Mouse (Mus musculus) c-Kit-positive CD71-negative TER-119-negative erythroid progenitor cells, embryonic 14.5 days (primary cell): ENCODE measurements around the gene Hmga1.

Source experiments
- DNase-seq: peaks from one replicate; pipeline ENCODE4 v3.0.0-alpha.2; 2013; ENCODE audit warnings: low read depth

Hmga1 gene

DNA sequence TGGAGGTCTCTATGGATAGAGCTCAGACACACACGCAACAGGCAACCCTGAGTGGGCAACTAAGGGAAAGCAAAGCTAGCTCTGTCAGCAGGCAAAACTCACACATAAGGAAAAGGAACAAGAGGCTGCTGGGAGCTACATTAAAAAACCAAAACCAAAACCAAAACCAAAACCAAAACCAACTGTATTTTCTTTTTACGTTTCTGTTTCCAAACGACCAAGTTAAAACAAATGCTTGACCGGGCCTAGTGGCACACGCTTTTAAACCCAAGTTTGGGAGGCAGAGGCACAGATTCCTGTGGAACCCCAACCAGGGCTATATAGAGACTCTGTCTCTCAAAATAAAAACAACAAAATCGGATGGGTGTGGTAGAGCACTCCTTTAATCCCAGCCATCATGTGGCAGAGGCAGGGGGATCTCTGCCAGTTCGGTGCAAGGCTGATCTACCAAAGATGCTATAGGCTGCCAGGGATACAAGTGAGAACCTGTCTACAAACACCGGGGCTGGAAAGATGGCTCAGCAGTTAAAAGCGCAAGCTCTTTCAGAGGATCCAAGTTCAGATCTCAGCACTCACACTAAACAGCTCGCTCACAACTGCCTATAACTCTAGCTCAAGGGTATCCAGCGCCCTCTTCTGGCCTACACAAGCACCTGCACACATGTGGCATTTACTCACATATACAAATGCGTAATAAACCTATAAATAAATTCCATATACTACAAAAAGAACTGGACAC is 35.7 kb downstream of the Hmga1 start:
- DNase-seq = no peak

DNA sequence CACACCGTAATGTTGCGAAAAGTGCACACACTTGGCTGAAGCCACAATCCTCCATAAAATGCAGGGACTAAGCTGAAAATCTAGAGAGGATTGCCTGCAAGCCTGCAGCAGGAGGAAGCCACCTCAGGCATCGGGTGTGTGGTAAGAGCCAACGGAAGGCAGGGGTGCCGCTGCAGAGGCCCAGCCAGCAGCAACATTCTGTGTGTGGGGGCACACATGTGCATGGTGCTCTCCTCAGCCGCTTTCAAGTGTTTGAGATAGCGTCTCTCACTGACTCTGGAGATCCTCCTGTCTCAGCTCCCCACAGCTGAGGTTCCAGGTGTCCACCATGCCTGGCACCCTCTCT is 36.2 kb downstream of the Hmga1 start:
- no peak for DNase-seq

DNA sequence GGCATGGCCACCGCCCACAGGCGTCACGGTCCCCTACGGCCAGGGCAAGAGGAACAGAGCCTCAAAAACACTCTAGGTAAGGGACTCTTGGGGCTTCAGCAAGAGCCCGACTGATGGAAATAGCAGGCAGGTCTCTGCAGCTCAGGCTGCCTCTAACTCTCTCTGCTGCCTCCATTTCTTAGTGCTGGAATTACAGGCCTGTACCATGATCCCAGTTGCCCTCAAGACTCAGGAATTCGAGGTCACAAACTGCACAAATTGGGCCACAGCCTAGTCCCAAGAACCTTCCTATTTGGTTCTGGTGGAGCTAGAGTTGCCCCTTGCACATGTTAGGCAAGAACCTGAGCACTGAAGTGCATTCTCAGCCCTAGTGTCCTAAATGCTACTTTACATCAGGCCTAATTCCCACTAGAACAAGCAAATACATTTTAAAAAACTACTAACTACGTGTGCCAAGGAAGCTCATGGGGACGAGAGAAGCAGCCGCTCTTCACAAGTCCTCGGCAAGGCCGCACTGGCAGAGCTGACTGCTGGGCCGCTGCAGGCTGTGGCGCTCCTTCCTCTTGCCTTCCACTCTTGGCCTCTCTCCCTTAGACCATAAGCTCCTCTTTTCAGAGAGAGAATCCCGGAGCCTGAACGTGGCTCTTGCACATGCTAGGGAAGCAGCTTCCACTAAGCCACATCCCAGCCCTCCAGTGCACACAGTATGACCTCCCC is 39.5 kb downstream of the Hmga1 start:
- no peak for DNase-seq

DNA sequence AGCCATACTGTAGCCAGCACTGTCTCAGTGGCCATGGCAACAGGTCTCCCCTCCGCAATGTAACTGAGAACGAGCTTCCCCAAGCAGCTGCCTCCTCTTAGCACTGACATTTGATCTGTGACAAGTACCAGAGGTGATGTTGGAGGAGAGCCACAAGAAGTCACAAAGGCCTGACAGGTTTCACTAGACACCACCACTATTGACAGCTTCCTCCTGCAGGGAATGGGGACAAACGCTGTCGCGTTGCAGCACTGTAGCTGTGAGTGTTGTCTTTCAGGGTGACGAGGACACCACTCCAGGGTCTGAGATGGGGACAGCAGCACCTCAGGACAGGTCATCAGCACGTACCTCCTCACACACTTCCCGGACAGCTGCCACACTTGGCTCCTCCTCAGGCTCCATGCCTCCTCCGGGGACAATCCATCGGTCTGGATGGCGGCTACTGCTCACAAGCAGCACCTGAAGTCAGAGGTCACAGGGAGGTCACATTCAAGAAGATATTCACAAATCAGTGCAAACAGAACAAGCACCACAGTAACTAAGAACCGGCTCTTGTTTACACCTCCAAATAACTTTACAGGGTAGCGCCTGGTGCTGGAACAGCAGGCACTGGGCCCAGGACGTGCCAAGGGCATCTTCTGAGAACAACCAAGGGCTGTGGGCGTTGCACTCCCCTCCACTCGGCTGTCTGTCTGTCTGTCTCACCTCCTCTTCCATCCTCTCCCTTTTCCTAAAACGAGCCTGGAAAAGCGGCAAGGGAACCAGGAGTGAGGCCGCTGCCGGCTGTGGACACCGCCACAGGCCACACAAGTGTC is 40.3 kb downstream of the Hmga1 start:
- no peak for DNase-seq

DNA sequence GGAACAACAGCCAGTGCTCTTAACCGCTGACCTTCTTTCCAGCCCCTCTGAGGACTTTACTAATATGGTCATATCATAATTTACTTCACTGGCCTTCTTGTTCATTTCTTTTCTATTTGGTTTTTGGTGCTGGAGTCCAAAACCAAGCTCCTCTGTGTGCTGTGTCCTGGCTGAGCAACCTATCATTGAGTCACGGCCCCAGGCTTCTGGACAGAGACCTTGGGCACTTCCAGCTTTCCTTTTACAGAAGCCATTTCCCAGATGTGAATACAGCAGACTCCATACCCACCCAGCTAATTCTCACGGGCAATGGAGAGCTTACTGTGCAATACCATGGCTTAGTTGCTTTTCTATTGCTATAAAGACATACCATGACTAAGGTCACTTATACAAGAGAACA is 44.0 kb downstream of the Hmga1 start:
- no peak for DNase-seq

DNA sequence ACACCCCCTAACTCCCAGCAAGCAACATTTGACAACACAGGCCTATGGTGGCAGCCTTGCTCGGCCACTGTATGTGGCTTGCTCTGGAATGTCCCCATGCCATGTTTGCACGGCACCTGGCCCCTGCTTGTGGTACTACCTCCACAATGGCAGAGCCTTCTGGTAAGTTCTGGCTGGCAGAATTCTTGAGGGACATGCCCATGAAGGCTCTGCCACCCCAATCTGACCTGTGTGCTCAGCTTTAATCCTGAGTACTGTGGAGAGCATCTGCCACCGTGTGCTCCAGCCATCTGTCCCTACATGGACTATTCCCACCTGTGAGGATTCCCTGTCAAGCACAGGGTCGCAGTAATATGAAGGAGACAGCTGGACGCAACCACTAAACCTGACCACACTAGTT is 44.6 kb downstream of the Hmga1 start:
- no peak for DNase-seq

DNA sequence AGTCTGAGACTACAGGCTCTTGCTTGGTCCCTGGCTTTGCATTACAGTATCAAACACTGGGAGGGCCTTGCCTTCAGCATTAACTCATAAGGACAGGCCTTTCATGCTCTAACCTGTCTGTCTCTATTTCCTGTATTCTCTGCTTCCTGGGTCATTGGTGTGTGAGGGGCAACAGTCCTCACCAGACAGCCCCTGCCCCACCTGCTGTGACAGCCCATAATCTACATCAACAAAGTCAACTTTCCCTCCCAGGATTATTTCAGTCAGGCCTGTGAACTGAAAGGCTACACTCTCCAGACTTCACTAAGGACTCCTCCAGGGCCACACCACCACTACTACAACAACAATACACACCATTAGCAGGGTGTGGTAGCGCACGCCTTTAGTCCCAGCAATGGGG is 46.7 kb downstream of the Hmga1 start:
- DNase-seq = no peak

DNA sequence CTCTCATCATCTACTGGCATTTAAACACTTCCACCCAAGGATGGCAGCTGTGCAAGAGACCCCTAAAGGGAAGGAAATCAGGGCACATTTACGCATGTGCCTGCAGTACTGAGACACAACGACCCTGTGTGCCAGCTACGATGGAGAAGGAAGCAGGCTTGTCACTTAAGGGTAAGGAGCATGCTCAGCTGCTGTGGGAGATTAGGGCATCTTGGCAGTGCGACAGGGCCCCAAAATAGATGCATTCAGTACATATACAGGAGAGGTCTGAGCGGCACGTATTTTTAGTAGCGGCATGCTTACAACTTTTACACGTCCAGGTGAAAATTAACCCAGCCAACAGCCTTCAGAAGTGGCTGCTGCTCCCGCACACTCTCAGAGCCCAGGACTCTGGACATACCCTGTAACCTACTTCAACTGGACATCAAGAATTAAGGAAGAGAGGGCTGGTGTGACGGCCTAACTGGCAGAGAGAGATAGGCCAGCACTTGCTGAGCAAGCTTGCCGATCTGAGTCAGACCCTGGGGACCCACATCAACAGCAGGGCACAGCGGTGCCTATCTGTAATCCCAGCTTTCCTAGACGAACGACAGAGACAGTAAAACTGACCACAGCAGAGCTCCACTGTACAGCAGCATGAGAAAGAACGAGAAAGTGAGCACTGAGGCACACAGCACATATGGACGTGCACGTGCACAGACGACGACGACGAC is 47.4 kb downstream of the Hmga1 start:
- DNase-seq = no peak

DNA sequence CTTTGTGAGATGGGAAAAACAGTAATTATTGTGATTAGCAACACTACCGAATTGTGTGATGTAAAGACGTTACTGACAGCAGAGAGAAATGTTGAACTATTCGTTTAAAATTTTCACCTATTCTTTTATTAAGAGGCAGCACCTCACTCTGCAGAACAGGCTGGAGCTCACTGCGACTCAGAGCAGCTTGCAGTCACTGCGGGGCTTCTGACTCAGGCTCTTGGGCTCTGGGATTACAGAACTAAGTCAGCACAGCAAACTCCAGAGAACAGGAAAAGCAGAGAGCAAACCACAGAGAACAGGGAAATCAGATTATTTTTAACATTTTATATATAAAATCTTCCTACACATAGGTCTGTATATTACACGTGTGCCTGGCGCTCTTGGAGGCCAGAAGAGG is 53.3 kb downstream of the Hmga1 start:
- DNase-seq = no peak

DNA sequence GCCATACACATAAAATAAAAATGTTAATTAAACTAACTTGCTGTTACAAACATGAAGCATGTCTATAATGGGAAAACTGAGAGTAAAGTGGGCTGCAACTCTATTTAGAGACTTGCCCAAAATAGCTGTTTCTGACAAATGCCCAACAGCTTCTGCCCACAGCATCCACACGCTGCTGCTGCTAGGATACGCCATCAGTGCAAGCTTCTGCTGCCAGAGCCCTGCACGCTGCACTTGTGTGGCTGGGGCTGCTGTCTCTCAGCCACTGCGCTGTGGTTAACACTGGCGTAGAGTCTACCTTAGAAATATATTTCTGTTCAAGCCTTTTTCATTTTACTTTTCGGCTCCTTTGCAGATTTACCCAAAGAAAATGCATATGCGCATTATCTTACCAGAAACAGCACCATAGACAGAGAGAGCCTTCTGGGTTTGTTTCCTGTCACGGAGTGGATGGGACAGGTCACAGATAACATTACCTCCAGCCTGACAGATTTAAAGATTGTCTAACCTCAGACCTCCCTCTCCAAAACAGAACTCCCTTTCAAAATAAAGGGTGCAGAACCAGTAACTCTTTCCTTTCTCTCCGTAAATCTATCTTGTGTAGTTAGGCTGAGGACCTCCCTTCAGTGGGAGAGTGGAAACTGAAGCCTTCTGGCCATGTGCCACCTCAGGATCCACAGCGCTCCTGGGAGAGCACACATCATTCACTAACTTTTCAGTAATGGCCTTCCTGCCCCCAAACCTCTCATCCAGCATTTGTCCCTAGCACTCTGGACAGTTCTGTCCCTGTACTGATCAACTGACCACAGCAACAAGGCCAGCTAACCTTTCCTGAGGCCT is 54.6 kb downstream of the Hmga1 start:
- DNase-seq = no peak

DNA sequence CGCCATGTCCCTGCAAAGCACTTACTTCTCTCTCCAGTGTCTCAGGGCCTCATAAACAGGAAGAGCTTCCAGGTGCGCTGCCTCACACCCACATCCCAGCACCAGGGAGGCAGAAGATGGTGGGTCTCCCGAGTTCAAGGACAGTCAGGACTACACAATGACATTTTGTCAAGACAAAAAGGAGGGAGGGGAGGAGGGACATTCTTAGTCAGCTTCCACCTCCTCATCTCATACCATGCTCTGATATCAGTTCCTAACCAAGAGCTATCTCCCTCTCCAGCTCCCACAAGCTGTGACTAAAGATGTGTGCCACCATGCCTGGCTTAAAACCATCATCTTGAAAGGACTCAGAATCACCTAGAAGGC is 55.2 kb downstream of the Hmga1 start:
- DNase-seq = no peak

DNA sequence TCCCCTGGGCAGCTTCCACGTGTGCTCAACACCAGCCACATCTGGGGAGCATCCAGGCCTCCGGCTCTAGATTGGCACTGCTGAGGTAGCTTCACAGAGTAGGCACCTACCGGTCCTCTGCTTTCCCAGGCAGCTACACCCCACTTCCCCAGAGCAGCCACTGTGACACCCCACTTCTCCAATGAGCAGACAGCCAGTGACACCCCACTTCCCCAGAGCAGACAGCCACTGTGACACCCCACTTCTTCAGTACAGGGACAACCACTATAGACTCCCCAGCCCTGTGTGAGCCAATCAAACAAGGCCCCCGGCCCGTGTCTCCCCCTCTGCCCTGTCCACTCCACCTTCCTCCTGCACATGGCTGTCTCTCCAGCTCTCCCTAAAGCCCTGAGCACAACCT is 55.7 kb downstream of the Hmga1 start:
- no peak for DNase-seq

DNA sequence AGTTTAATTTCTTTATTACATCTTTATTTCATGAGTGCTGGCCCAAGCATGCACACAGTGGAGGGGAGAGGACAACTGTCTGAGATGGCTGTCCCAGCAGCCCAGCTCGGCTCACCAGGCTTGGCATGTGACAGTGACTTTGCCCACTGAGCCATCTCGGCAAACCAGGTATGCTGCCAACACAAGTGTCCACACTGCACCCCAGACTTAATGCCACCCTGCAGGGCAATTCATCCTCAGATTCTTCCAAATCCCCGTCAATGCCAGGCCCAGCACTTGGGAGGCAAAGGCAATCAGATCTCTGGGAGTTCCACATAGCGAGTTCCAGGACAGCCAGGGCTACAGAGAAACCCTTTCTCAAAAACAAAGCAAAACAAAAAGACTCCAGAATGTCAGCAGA is 56.7 kb downstream of the Hmga1 start:
- no peak for DNase-seq
